Mouse (Mus musculus): ENCODE measurements around the gene Nrp2. TPM values are rescaled to one million over a fixed set of nuclear protein-coding genes. Genes with fewer than 3 reads are reported as not detected.

Nrp2 gene
- polyA plus RNA-seq, 1 experiment from 2014 or later = 18.7 TPM

DNA sequence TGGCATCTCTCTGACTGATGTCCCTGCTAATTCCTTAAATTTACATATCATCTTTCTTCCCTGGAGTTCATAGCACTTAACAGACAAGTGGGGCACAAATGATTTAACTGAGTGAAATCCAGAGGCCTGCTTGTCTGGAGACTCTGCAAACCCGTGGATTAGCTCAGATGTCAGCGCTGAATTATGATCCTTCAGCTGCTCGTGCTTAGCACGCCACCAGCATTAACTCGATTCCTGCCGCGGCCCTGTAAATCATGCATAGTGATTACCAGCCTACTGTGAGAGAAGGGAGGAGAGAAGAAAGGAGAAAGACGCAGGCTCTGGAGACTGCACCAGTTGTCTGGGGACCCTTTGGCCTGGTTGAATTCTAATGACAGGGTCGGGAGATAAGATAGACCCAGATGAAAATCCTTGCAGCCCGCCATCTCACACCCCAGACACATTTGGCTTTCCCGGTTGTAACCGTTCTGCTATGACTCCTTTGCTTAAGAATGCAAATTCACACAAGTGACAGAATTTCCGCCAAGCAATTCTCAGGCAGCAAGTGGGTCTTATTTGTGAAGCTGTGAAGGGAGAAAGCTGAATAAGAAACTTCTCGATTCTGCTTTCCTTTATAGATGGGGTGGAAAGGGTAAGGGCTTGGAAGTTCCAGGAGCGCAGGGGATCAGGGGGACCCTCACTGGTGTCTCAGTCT lies 77.1 kb downstream of the Nrp2 start:
- no peak for ATAC-seq
- no peaks in the 10 kb centered on the region for H3K9me3 ChIP-seq
- peaks cover 46% of the 10 kb centered on the region for H3K4me1 ChIP-seq (replicated peaks)
- H3K9ac ChIP-seq (replicated peaks) = no peak overlapping the region
- H3K36me3 ChIP-seq = peaks cover 8% of the 10 kb centered on the region; the same call in 1 of the 2 replicates
- WGBS = 22% methylated on average over 15 of the region's 15 CpGs
- H3K27ac ChIP-seq = peak overlapping the region; percentile 65
- no peak overlapping the region for H3K4me3 ChIP-seq (replicated peaks)
- H3K27me3 ChIP-seq = peaks cover 12% of the 10 kb centered on the region; the same call in 1 of the 2 replicates
- H3K4me2 ChIP-seq (replicated peaks) = no peak overlapping the region

DNA sequence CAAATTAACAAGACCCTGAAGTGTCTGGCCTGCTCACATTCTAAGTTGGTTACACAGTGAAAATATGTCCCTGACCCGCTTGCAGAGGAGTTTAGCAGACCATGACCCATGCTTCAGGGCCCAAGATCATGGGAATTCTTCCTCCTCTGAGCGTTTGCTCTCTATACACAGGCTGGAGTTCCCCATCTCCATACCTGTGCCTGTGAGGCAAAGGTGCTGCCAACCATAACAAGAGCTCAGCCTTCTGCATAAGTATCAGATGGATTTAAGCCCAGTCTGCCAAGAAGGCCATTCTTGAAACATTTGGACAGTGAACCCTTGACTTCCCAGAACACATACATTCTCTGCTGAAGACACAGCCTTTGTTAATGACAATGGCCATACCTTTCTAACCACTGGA lies 79.1 kb downstream of the Nrp2 start:
- H3K4me2 ChIP-seq (replicated peaks) = no peak overlapping the region
- peaks cover 22% of the 10 kb centered on the region for H3K27me3 ChIP-seq
- H3K4me3 ChIP-seq (replicated peaks) = no peak overlapping the region
- no peak for ATAC-seq
- no peak overlapping the region for H3K9ac ChIP-seq (replicated peaks)
- H3K27ac ChIP-seq = no peak overlapping the region
- H3K9me3 ChIP-seq = no peaks in the 10 kb centered on the region
- 85% methylated on average over 2 of the region's 2 CpGs for WGBS
- H3K4me1 ChIP-seq (replicated peaks) = peaks cover 36% of the 10 kb centered on the region
- H3K36me3 ChIP-seq = peaks cover 8% of the 10 kb centered on the region; the same call in 1 of the 2 replicates

- Histone ChIP-seq H3K9ac (replicated peaks) (no peak overlapping the region), H3K4me1 (replicated peaks) (peaks cover 36% of the 10 kb centered on the region), H3K4me2 (replicated peaks) (no peak overlapping the region), H3K36me3 (peaks cover 8% of the 10 kb centered on the region; the same call in 1 of the 2 replicates), H3K9me3 (no peaks in the 10 kb centered on the region), H3K4me3 (replicated peaks) (no peak overlapping the region), H3K27ac (no peak overlapping the region), H3K27me3 (peaks cover 26% of the 10 kb centered on the region)
- ATAC-seq = no peak
Measured at GRCm38 (mm10) chr1:62782573-62782972, 79.5 kb downstream of the Nrp2 start.

- Histone ChIP-seq H3K27me3 (peaks cover 29% of the 10 kb centered on the region), H3K9me3 (no peaks in the 10 kb centered on the region), H3K4me2 (replicated peaks) (no peak overlapping the region), H3K36me3 (peaks cover 8% of the 10 kb centered on the region; the same call in 1 of the 2 replicates), H3K9ac (replicated peaks) (no peak overlapping the region), H3K4me3 (replicated peaks) (no peak overlapping the region), H3K27ac (peak overlapping the region; percentile 54), H3K4me1 (replicated peaks) (peaks cover 29% of the 10 kb centered on the region)
- 59% methylated on average over 18 of the region's 18 CpGs for WGBS
- ATAC-seq = peak; percentile 24; the same call in 1 of the 2 replicates
Measured at GRCm38 (mm10) chr1:62783354-62784083, 80.4 kb downstream of the Nrp2 start.

GRCm38 (mm10) chr1:62784084-62784392 lies 81.0 kb downstream of the Nrp2 start:
- 70% methylated on average over 5 of the region's 5 CpGs for whole genome bisulfite sequencing

DNA sequence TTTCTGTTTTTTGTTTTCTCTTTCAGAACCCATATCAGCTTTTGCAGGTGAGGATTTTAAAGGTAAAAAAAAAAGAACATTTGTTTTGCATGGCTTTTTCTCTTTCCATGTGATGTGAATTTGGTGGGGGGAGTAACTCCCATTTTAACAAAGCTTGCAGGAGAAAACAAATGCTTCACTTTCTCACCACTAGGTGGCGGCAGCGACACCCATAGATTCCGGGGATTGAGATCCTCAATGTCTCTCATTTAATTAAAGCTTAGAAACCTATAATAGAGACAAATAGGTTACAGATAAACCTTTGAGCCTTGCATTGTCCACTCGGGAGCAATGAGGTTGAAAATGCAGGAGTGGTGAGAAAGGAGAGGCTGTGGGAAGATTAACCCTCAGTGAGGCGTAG lies 83.2 kb downstream of the Nrp2 start:
- no peak overlapping the region for H3K27ac ChIP-seq
- no peaks in the 10 kb centered on the region for H3K9me3 ChIP-seq
- peaks cover 37% of the 10 kb centered on the region for H3K27me3 ChIP-seq
- no peak overlapping the region for H3K9ac ChIP-seq (replicated peaks)
- no peak for ATAC-seq
- peaks cover 8% of the 10 kb centered on the region; the same call in 1 of the 2 replicates for H3K36me3 ChIP-seq
- no peak overlapping the region for H3K4me2 ChIP-seq (replicated peaks)
- H3K4me1 ChIP-seq (replicated peaks) = peaks cover 19% of the 10 kb centered on the region
- WGBS = 15% methylated on average over 5 of the region's 5 CpGs
- no peak overlapping the region for H3K4me3 ChIP-seq (replicated peaks)

More at GRCm38 (mm10) chr1:62784084-62784392, 81.0 kb downstream of the Nrp2 start:
- no peak overlapping the region for H3K4me2 ChIP-seq (replicated peaks)
- H3K27ac ChIP-seq = peak overlapping the region; percentile 54
- peak; percentile 14; the same call in 1 of the 2 replicates for ATAC-seq
- H3K4me3 ChIP-seq (replicated peaks) = no peak overlapping the region
- H3K4me1 ChIP-seq (replicated peaks) = peaks cover 29% of the 10 kb centered on the region
- H3K9ac ChIP-seq (replicated peaks) = no peak overlapping the region
- H3K9me3 ChIP-seq = no peaks in the 10 kb centered on the region
- peaks cover 31% of the 10 kb centered on the region for H3K27me3 ChIP-seq
- peaks cover 8% of the 10 kb centered on the region; the same call in 1 of the 2 replicates for H3K36me3 ChIP-seq

- ATAC-seq = no peak
- 79% methylated on average over 10 of the region's 10 CpGs for WGBS
- peaks cover 19% of the 10 kb centered on the region for H3K4me1 ChIP-seq (replicated peaks)
Measured at GRCm38 (mm10) chr1:62787546-62787945, 84.5 kb downstream of the Nrp2 start.

GRCm38 (mm10) chr1:62794223-62794895 lies 91.3 kb downstream of the Nrp2 start:
- Histone ChIP-seq H3K27ac (peak overlapping the region; percentile 70), H3K27me3 (peaks cover 30% of the 10 kb centered on the region), H3K9me3 (no peaks in the 10 kb centered on the region), H3K4me2 (replicated peaks) (peak overlapping the region; percentile 36), H3K36me3 (no peaks in the 10 kb centered on the region), H3K4me3 (replicated peaks) (peak overlapping the region; percentile 4; the same call in 1 of the 2 replicates), H3K9ac (replicated peaks) (no peak overlapping the region), H3K4me1 (replicated peaks) (peaks cover 25% of the 10 kb centered on the region)
- WGBS = 14% methylated on average over 19 of the region's 19 CpGs
- ATAC-seq = peak; percentile 82

More at GRCm38 (mm10) chr1:62787546-62787945, 84.5 kb downstream of the Nrp2 start:
- H3K9me3 ChIP-seq = no peaks in the 10 kb centered on the region
- H3K4me3 ChIP-seq (replicated peaks) = no peak overlapping the region
- H3K27ac ChIP-seq = no peak overlapping the region
- H3K27me3 ChIP-seq = peaks cover 32% of the 10 kb centered on the region
- H3K36me3 ChIP-seq = peaks cover 8% of the 10 kb centered on the region; the same call in 1 of the 2 replicates
- no peak overlapping the region for H3K9ac ChIP-seq (replicated peaks)
- H3K4me2 ChIP-seq (replicated peaks) = no peak overlapping the region

DNA sequence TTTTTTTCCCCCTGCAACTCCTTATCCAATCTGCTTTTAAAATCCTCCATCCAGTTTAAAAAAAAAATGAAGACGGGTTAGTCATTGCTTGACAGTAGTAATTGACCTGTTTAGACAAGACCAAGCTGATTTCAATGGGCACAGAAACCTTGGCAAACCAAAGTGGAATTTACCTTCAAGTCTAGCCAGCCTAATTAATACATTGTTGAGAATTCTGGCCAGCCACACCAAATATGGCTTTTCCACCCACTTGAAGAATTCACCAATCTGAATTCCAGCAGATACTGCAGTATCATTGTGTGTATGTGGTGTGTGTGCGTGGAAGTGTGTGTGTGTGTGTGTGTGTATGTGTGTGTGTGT lies 91.8 kb downstream of the Nrp2 start:
- peak overlapping the region; percentile 36 for H3K4me2 ChIP-seq (replicated peaks)
- ATAC-seq = peak; percentile 12; the same call in 1 of the 2 replicates
- peak overlapping the region; percentile 70; the same call in 1 of the 2 replicates for H3K27ac ChIP-seq
- no peaks in the 10 kb centered on the region for H3K36me3 ChIP-seq
- H3K4me1 ChIP-seq (replicated peaks) = peaks cover 25% of the 10 kb centered on the region
- H3K9me3 ChIP-seq = no peaks in the 10 kb centered on the region
- 26% methylated on average over 2 of the region's 2 CpGs for WGBS
- H3K4me3 ChIP-seq (replicated peaks) = no peak overlapping the region
- H3K9ac ChIP-seq (replicated peaks) = no peak overlapping the region
- peaks cover 25% of the 10 kb centered on the region for H3K27me3 ChIP-seq

DNA sequence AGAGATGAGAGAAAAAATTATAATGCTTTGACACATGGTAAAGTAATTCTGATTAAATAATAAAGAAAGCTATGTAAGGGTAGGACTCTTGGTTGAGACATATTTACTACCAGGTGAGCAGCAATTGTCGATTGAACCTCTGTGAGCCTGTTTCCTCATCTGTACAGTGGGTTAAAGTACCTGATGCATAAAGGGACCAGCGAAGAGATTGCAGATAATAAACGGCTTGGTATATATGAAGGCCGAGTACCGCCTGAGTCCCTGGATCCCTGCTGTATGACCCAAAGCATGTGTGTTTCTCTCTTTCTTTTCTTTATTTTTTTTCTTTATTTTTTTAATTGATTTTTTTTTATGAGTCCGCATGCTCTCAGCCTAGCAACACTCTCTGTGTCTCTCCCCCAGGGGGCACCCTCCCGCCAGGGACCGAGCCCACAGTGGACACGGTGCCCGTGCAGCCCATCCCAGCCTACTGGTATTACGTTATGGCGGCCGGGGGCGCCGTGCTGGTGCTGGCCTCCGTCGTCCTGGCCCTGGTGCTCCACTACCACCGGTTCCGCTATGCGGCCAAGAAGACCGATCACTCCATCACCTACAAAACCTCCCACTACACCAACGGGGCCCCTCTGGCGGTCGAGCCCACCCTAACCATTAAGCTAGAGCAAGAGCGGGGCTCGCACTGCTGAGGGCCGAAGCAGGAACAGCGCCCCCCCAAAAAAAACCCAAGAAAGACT lies 92.4 kb downstream of the Nrp2 start:
- 14% methylated on average over 28 of the region's 28 CpGs for WGBS
- Histone ChIP-seq H3K27me3 (peaks cover 24% of the 10 kb centered on the region), H3K4me1 (replicated peaks) (peaks cover 25% of the 10 kb centered on the region), H3K9ac (replicated peaks) (no peak overlapping the region; the same call in 1 of the 2 replicates), H3K27ac (0 out of 2 replicates have a peak overlapping the region, but pooled peaks have one; percentile 70), H3K9me3 (no peaks in the 10 kb centered on the region), H3K36me3 (no peaks in the 10 kb centered on the region), H3K4me3 (replicated peaks) (peak overlapping the region; percentile 28), H3K4me2 (replicated peaks) (peak overlapping the region; percentile 54)
- peak; percentile 82 for ATAC-seq

GRCm38 (mm10) chr1:62796038-62796647 lies 93.1 kb downstream of the Nrp2 start:
- H3K4me2 ChIP-seq (replicated peaks) = peak overlapping the region; percentile 54
- no peaks in the 10 kb centered on the region for H3K9me3 ChIP-seq
- peaks cover 24% of the 10 kb centered on the region for H3K27me3 ChIP-seq
- H3K9ac ChIP-seq (replicated peaks) = no peak overlapping the region
- peaks cover 25% of the 10 kb centered on the region for H3K4me1 ChIP-seq (replicated peaks)
- peak overlapping the region; percentile 28 for H3K4me3 ChIP-seq (replicated peaks)
- no peak overlapping the region for H3K27ac ChIP-seq
- WGBS = 34% methylated on average over 9 of the region's 9 CpGs
- ATAC-seq = peak; percentile 65
- H3K36me3 ChIP-seq = no peaks in the 10 kb centered on the region

Data from midbrain, embryonic 13.5 days (tissue).